Mouse (Mus musculus) stomach, embryonic 15.5 days (tissue): ENCODE results near the gene B230217C12Rik. TPM values are rescaled to one million over a fixed set of nuclear protein-coding genes. Genes with fewer than 3 reads are reported as not detected.

ENCODE experiments used
- ATAC-seq: fragments of 200-750 bp; cut with Nextera tagmentation; 2 replicates; pipeline ENCODE4 v1.8.0; 2017; ENCODE audit warnings: low read depth, moderate number of reproducible peaks, moderate TSS enrichment; ENCODE audit not compliant: insufficient read depth, low FRiP score
- H3K27ac ChIP-seq: fragments of 300-500 bp; sonication (generic); 2 replicates; pipeline ENCODE4 v1.5.1; 2015; ENCODE audit warnings: mild to moderate bottlenecking, inconsistent platforms
- H3K27me3 ChIP-seq: fragments of 300-500 bp; sonication (generic); replicated peaks from 2 replicates; pipeline ENCODE4 v1.6.1; 2015; ENCODE audit warnings: inconsistent platforms
- H3K36me3 ChIP-seq: fragments of 300-500 bp; sonication (generic); 2 replicates; pipeline ENCODE4 v1.6.1; 2015; ENCODE audit warnings: inconsistent platforms
- H3K4me1 ChIP-seq: fragments of 300-500 bp; sonication (generic); 2 replicates; pipeline ENCODE4 v1.6.1; 2015; ENCODE audit warnings: inconsistent platforms
- H3K4me2 ChIP-seq: fragments of 300-500 bp; sonication (generic); 2 replicates; pipeline ENCODE4 v1.6.1; 2015; ENCODE audit warnings: mild to moderate bottlenecking, inconsistent platforms
- H3K4me3 ChIP-seq: fragments of 300-500 bp; sonication (generic); replicated peaks from 2 replicates; pipeline ENCODE4 v1.5.1; 2015; ENCODE audit warnings: inconsistent platforms
- H3K9ac ChIP-seq: fragments of 300-500 bp; sonication (generic); 2 replicates; pipeline ENCODE4 v1.6.1; 2015; ENCODE audit warnings: inconsistent platforms
- H3K9me3 ChIP-seq: fragments of 300-500 bp; sonication (generic); 2 replicates; pipeline ENCODE4 v1.6.1; 2016; ENCODE audit warnings: inconsistent platforms
- whole genome bisulfite sequencing: fragments of 180-500 bp; shearing (Covaris S2); methylation state at CpG from one replicate; pipeline ENCODE4 v1.1.7; 2015; 5-methylcytosine and 5-hydroxymethylcytosine counted together
- polyA plus RNA-seq: library from polyadenylated mRNA; unstranded; fragments of >200 nt; fragmentation: Nextera tagmentation; extraction: Ambion mirVana; gene quantifications from 2 replicates; pipeline ENCODE4 v1.2.1, GENCODE M21; 2015

B230217C12Rik gene
- polyA plus RNA-seq, 1 experiment from 2014 or later, result 4.0 TPM

DNA sequence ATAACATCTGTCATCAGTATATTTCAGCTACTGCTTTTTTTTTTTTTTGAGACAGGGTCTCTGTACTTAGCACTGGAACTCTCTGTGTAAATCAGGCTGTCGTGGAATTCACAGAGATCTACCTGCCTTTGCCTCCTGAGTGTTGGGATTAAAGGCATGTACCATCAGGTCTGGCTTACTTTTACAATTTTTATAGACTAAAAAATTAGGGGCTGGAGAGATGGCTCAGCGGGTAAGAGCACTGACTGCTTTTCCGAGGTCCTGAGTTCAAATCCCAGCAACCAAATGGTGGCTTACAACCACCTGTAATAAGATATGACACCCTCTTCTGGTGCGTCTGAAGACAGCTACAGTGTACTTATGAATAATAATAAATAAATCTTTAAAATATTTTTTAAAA, 39.8 kb downstream of the B230217C12Rik start:
- no peaks in the 10 kb centered on the region for H3K27me3 ChIP-seq
- no peak for ATAC-seq
- H3K36me3 ChIP-seq, result no peaks in the 10 kb centered on the region
- H3K4me1 ChIP-seq, result no peaks in the 10 kb centered on the region
- 93% methylated on average over 4 of the region's 4 CpGs for WGBS
- H3K4me3 ChIP-seq, result no peak overlapping the region
- H3K9me3 ChIP-seq, result no peaks in the 10 kb centered on the region
- no peak overlapping the region for H3K4me2 ChIP-seq
- no peak overlapping the region for H3K27ac ChIP-seq
- no peak overlapping the region for H3K9ac ChIP-seq

DNA sequence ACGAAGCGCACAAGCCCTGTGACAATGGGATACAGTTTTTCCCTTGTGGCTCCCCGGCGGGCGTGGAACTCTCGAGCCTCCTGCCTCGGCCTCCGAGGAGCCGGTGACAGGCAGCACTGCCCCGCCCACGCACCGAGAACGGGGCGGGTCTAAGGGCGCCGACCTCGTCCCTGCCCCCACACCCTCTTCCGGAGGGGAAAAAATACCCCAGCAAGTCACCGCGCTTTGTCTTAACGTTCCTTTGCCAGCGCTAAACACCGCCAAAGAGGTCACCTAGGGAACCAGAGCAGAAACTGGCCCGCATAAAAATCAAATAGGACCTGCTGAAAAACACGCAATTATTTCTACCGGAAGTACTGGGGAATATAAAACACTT, 43.0 kb downstream of the B230217C12Rik start:
- Histone ChIP-seq H3K9ac (no peak overlapping the region), H3K4me2 (peak overlapping the region; percentile 68), H3K9me3 (no peaks in the 10 kb centered on the region), H3K27ac (peak overlapping the region; percentile 93), H3K27me3 (no peaks in the 10 kb centered on the region), H3K4me3 (peak overlapping the region; percentile 57), H3K36me3 (no peaks in the 10 kb centered on the region), H3K4me1 (no peaks in the 10 kb centered on the region)
- peak; percentile 57 for ATAC-seq
- 5% methylated on average over 26 of the region's 26 CpGs for WGBS

DNA sequence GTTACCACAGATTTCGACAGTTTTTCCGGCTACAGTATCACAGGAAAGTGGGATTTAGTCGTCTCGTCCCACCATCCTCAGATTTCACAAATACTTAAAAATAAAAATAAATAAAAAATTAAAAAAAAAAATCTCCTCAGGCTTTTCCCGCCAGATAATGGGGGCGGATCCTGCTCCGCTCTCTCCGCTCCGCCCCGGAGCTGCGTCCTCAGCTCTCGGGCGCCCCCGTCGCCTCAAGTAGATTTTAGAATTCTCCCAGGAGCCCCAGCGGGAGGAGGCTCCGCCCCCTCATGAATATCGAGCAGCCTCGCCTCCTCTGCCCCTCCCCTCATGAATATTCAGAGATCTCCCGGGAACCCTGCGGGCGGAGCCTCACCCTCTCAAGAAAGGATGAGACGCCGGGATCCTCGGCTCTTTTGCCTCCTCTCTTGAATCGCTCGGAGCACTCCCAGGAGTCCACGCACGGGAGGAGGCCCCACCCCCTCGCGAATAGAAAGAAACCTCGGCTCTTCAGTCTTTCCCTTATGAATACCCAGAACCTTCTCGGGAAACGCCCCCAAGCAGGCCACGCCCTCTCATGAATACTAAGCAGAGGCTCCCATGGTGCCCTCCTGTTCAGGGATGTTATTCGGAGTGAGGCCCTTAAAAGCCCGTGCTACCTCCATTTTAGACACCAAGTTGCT, 43.5 kb downstream of the B230217C12Rik start, which contains the start of gene Fbxo47:
Gene Fbxo47 (minus strand): TSS at position 237 of the 683 bp plus-strand sequence.
- no peaks in the 10 kb centered on the region for H3K9me3 ChIP-seq
- H3K4me1 ChIP-seq, result no peaks in the 10 kb centered on the region
- no peak within 1 kb of the TSS for H3K9ac ChIP-seq
- H3K4me3 ChIP-seq, result peak within 1 kb of the TSS; percentile 57
- H3K36me3 ChIP-seq, result no peaks in the 10 kb centered on the region
- peak within 1 kb of the TSS; percentile 68 for H3K4me2 ChIP-seq
- no peaks in the 10 kb centered on the region for H3K27me3 ChIP-seq
- H3K27ac ChIP-seq, result peak within 1 kb of the TSS; percentile 93
- WGBS, result under 1% methylated on average over 37 of the region's 37 CpGs
- peak; percentile 94 for ATAC-seq

DNA sequence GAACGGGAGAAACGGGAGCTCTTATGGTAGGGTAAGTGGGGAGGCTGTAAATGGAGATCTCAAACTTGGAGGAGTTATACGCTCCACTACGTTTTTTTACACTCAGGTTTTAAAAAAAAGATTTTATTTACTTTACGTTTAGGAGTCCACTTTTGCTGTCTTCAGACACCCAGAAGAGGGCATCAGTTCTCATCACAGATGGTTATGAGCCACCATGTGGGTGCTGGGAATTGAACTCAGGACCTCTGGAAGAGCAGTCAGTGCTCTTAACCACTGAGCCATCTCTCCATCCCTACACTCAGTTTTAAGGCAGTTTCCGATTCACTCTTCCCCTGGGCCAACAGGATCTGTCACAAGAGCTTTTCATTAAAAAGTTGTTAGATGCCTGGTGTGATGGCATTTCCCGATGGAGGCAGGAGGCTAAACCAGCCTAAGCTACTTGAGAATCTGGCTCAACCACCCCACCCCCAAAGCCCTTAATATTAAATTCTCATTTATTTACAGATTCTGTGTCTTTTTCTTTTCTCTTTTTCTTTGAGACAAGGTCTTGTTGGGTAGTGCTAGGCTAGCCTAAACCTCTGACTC, 44.1 kb downstream of the B230217C12Rik start:
- WGBS, result 24% methylated on average over 7 of the region's 7 CpGs
- no peaks in the 10 kb centered on the region for H3K27me3 ChIP-seq
- H3K27ac ChIP-seq, result peak overlapping the region; percentile 80
- peak overlapping the region; percentile 57 for H3K4me3 ChIP-seq
- H3K4me1 ChIP-seq, result no peaks in the 10 kb centered on the region
- no peaks in the 10 kb centered on the region for H3K36me3 ChIP-seq
- no peaks in the 10 kb centered on the region for H3K9me3 ChIP-seq
- ATAC-seq, result no peak
- no peak overlapping the region for H3K9ac ChIP-seq
- peak overlapping the region; percentile 68 for H3K4me2 ChIP-seq

- Histone ChIP-seq H3K36me3 (no peaks in the 10 kb centered on the region), H3K27ac (no peak overlapping the region), H3K27me3 (no peaks in the 10 kb centered on the region), H3K4me2 (no peak overlapping the region), H3K9ac (no peak overlapping the region), H3K4me1 (no peaks in the 10 kb centered on the region), H3K4me3 (no peak overlapping the region), H3K9me3 (no peaks in the 10 kb centered on the region)
- WGBS, result 92% methylated on average over 2 of the region's 2 CpGs
- ATAC-seq, result no peak
These were observed 44.8 kb downstream of the B230217C12Rik start for GRCm38 (mm10) chr11:97885296-97885915.

- no peaks in the 10 kb centered on the region for H3K4me1 ChIP-seq
- no peak for ATAC-seq
- no peak overlapping the region for H3K4me2 ChIP-seq
- H3K27ac ChIP-seq, result no peak overlapping the region
- no peak overlapping the region for H3K4me3 ChIP-seq
- H3K9ac ChIP-seq, result no peak overlapping the region
- no peaks in the 10 kb centered on the region for H3K9me3 ChIP-seq
- 72% methylated on average over 5 of the region's 5 CpGs for WGBS
- no peaks in the 10 kb centered on the region for H3K27me3 ChIP-seq
- no peaks in the 10 kb centered on the region for H3K36me3 ChIP-seq
These were observed 51.2 kb downstream of the B230217C12Rik start for GRCm38 (mm10) chr11:97891821-97892220.

Other genes with a start within 250 kb of the B230217C12Rik start
- 3.7 and 3.9 TPM in 2 replicates for gene Epop, start 211.1 kb upstream of the B230217C12Rik start, polyA plus RNA-seq
- gene Mllt6, start 177.4 kb upstream of the B230217C12Rik start, polyA plus RNA-seq, result 2.2 TPM in 2 replicates
- 37.2 and 40.7 TPM in 2 replicates for gene Cisd3, start 155.0 kb upstream of the B230217C12Rik start, polyA plus RNA-seq
- gene Pcgf2, start 140.3 kb upstream of the B230217C12Rik start, polyA plus RNA-seq, result 12.1 and 13.6 TPM in 2 replicates
- gene Psmb3, start 137.4 kb upstream of the B230217C12Rik start, polyA plus RNA-seq, result 396 and 424 TPM in 2 replicates
- 1.4 and 1.5 TPM in 2 replicates for gene Pip4k2b, start 96.1 kb upstream of the B230217C12Rik start, polyA plus RNA-seq
- gene Cwc25, start 74.2 kb upstream of the B230217C12Rik start, polyA plus RNA-seq, result 14.8 and 16.8 TPM in 2 replicates
- 0.37 and 0.60 TPM in 2 replicates for gene 1700001P01Rik, start 64.9 kb upstream of the B230217C12Rik start, polyA plus RNA-seq
- 502 and 526 TPM in 2 replicates for gene Rpl23, start 58.3 kb upstream of the B230217C12Rik start, polyA plus RNA-seq
- gene Lasp1, start 41.8 kb upstream of the B230217C12Rik start, polyA plus RNA-seq, result 112 and 122 TPM in 2 replicates
- 0.52 and 0.65 TPM in 2 replicates for gene Fbxo47, start 43.4 kb downstream of the B230217C12Rik start, polyA plus RNA-seq
- gene Plxdc1, start 145.7 kb downstream of the B230217C12Rik start, polyA plus RNA-seq, result 0.73 and 1.0 TPM in 2 replicates
- gene Arl5c, start 155.4 kb downstream of the B230217C12Rik start, polyA plus RNA-seq, result 8.2 and 13.4 TPM in 2 replicates
- gene Cacnb1, start 182.3 kb downstream of the B230217C12Rik start, polyA plus RNA-seq, result 7.3 and 9.5 TPM in 2 replicates
- 855 and 1,061 TPM in 2 replicates for gene Rpl19, start 185.9 kb downstream of the B230217C12Rik start, polyA plus RNA-seq
- gene Stac2, start 212.7 kb downstream of the B230217C12Rik start, polyA plus RNA-seq, result 0.21 and 0.41 TPM in 2 replicates